In the genomic region with DNA sequence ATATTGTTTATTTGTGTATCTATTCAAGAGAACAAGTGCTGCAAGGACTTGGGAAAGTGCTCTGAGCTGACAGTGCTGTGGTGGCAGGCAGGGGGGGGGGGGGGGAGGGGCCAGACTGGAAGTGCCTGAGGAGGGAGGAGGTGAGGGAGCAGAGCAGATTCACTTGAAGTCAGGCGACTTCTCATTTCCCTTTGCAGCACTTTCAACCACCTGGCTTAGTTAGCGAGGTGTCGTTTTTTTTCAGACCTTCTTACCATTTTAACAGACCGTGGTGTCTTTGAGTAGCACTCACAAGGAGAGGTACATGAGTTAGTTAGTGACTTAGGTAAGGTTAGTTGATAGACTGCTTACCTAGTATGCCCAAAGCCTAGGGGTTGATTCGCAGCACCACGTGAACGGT, we compare ENCODE assay signal across 23 mouse cellular contexts. TPM values are rescaled to one million over a fixed set of nuclear protein-coding genes. Genes with fewer than 3 reads are reported as not detected.
DNase-seq lines count a peak whose midpoint lies in the region; ATAC-seq and TF ChIP-seq lines count a peak whose summit lies in the region.
"Had no signal": no experiment of that assay in that cellular context is flagged by ENCODE, and none has a peak within 500 bp of the region (broad histone marks: within the 10 kb centered on the region; RNA-seq: fewer than 3 reads in every experiment).

No protein-coding gene starts in this region.

- H3K27me3 ChIP-seq in forebrain, embryonic 14.5 days (replicated peaks; ENCODE audit: control insufficient read depth, insufficient read depth, low read length) = no peaks in the 10 kb centered on the region

- H3K9me3 ChIP-seq in forebrain, embryonic 14.5 days (replicated peaks; ENCODE audit: control insufficient read depth, low read length) = no peaks in the 10 kb centered on the region
- H3K9me3 ChIP-seq: embryonic facial prominence, embryonic 10.5 days had no signal

- H3K27ac ChIP-seq in gastrocnemius, adult 2 months = peak overlapping the region; percentile 76; the same call in 1 of the 2 replicates
- no peak overlapping the region for H3K27ac ChIP-seq in forebrain, embryonic 14.5 days (ENCODE audit: low read depth, low read length)
- H3K27ac ChIP-seq: embryonic facial prominence, embryonic 10.5 days had no signal

- no peak for DNase-seq in gastrocnemius, adult 2 months
- no peak for DNase-seq in gastrocnemius, postnatal 14 days
- DNase-seq in A20 (ENCODE audit: low read depth, low spot score) = peak; percentile 78
- DNase-seq in forebrain, embryonic 14.5 days (ENCODE audit: low spot score) = no peak
- no peak for DNase-seq in left cerebral cortex, postnatal 10 days (ENCODE audit: extremely low spot score in 1 of 2, low spot score in 2 of 2)
- DNase-seq in c-Kit-positive CD71-positive TER-119-positive erythroid progenitor cells, embryonic 14.5 days (ENCODE audit: low spot score) = no peak
- DNase-seq: adrenal gland, postnatal 25 days; cerebellum, postnatal 10 days; heart, postnatal 10 days; lung, postnatal 14 days had no signal

- H3K36me3 ChIP-seq in forebrain, embryonic 14.5 days (ENCODE audit: control insufficient read depth, insufficient read depth, low read length) = 0 out of 2 replicates have a peak, but pooled peaks cover 3% of the 10 kb centered on the region

- WGBS in forebrain, embryonic 14.5 days = 82% methylated on average over 7 of the region's 7 CpGs

- peak; percentile 75 for ATAC-seq in activated CD4-positive, CD25-positive, alpha-beta regulatory T cell, adult 4 months
- peak; percentile 82 for ATAC-seq in neutrophil, adult 5-6 weeks (ENCODE audit: extremely low read depth, insufficient number of reproducible peaks, low FRiP score, poor library complexity, severe bottlenecking)
- ATAC-seq in forebrain, embryonic 14.5 days = no peak
- ATAC-seq: forebrain, embryonic 16.5 days had no signal

- no peak overlapping the region for H3K9ac ChIP-seq in forebrain, embryonic 14.5 days (ENCODE audit: low read length)

- intact Hi-C loops in gastrocnemius, adult 2 months (cut with DNase I) = no loop called here
- intact Hi-C loops in gastrocnemius, postnatal 14 days (cut with DNase I; ENCODE audit: low total_unique reads) = no loop called here
- intact Hi-C loops in left cerebral cortex, postnatal 10 days (cut with DNase I) = no loop called here

- H3K4me2 ChIP-seq in forebrain, embryonic 14.5 days (ENCODE audit: low read length) = no peak overlapping the region
- H3K4me2 ChIP-seq: midbrain, embryonic 11.5 days had no signal

- H3K4me3 ChIP-seq in gastrocnemius, adult 2 months = no peak overlapping the region
- H3K4me3 ChIP-seq in forebrain, embryonic 14.5 days (ENCODE audit: low read depth, low read length) = no peak overlapping the region
- H3K4me3 ChIP-seq: embryonic facial prominence, embryonic 10.5 days; erythroblast, embryonic 14.5 days; myocyte had no signal

- TF ChIP-seq CTCF in gastrocnemius, adult 2 months (IDR thresholded peaks at IDR 0.05) = no peak

- peaks cover 15% of the 10 kb centered on the region for H3K4me1 ChIP-seq in forebrain, embryonic 14.5 days (ENCODE audit: control insufficient read depth, insufficient read depth, low read length)

RNA-seq across cellular contexts. Expression of gene Gna13, which starts 12.8 kb away (rescaled TPM):
- 10 to 100 TPM; 25.6 to 27.8 TPM for total RNA-seq in gastrocnemius, adult 2 months (2021)
- 10 to 100 TPM; 27.1 to 29.7 TPM for total RNA-seq in gastrocnemius, postnatal 14 days (2021)
- polyA plus RNA-seq in activated CD4-positive, CD25-positive, alpha-beta regulatory T cell, adult 4 months (2017; shearing (Covaris generic)) = 10 to 100 TPM; 56.6 to 64.4 TPM
- 79.8 and 95.4 TPM in 2 replicates for total RNA-seq in neutrophil, adult 5-6 weeks (2017)
- 13.7 and 16.3 TPM in 2 replicates for polyA plus RNA-seq in forebrain, embryonic 14.5 days (2014; fragmentation: Nextera tagmentation; extraction: Ambion mirVana)
- 10 to 100 TPM; 46.3 TPM for total RNA-seq in left cerebral cortex, postnatal 10 days (2021)

RNA-seq across cellular contexts. Expression of gene 9930022D16Rik, which starts 38.3 kb away (rescaled TPM):
- not detected for total RNA-seq in gastrocnemius, adult 2 months (2021)
- total RNA-seq in gastrocnemius, postnatal 14 days (2021) = not detected
- polyA plus RNA-seq in activated CD4-positive, CD25-positive, alpha-beta regulatory T cell, adult 4 months (2017; shearing (Covaris generic)) = under 1 TPM; 0.17 to 0.40 TPM
- total RNA-seq in neutrophil, adult 5-6 weeks (2017) = 0.23 and 0.98 TPM in 2 replicates
- polyA plus RNA-seq in forebrain, embryonic 14.5 days (2014; fragmentation: Nextera tagmentation; extraction: Ambion mirVana) = not detected in 2 replicates
- not detected for total RNA-seq in left cerebral cortex, postnatal 10 days (2021)
- total RNA-seq: adrenal gland, postnatal 25 days; gastrocnemius, adult 18-20 months; heart, adult 8-10 months; heart, postnatal 10 days; layer of hippocampus, adult 8-10 months; left cerebral cortex, adult 8-10 months; liver, adult 2 months had no signal
- polyA plus RNA-seq: embryonic facial prominence, embryonic 10.5 days; forebrain, embryonic 16.5 days; intestine, embryonic 14.5 days; liver, adult 2 months; midbrain, embryonic 11.5 days; myocyte had no signal

RNA-seq across cellular contexts. Expression of gene Amz2, which starts 50.3 kb away (rescaled TPM):
- total RNA-seq in gastrocnemius, adult 2 months (2021) = 10 to 100 TPM; 70.4 to 71.7 TPM
- total RNA-seq in gastrocnemius, postnatal 14 days (2021) = 10 to 100 TPM; 40.0 to 46.2 TPM
- polyA plus RNA-seq in activated CD4-positive, CD25-positive, alpha-beta regulatory T cell, adult 4 months (2017; shearing (Covaris generic)) = 10 to 100 TPM; 39.6 to 51.6 TPM
- total RNA-seq in neutrophil, adult 5-6 weeks (2017) = 39.3 and 41.0 TPM in 2 replicates
- 78.0 and 79.6 TPM in 2 replicates for polyA plus RNA-seq in forebrain, embryonic 14.5 days (2014; fragmentation: Nextera tagmentation; extraction: Ambion mirVana)
- 10 to 100 TPM; 88.6 to 96.2 TPM for total RNA-seq in left cerebral cortex, postnatal 10 days (2021)
